Mouse (Mus musculus) kidney, embryonic 14.5 days (tissue): ENCODE data around the gene Efna2. TPM values are rescaled to one million over a fixed set of nuclear protein-coding genes. Genes with fewer than 3 reads are reported as not detected.
"Not testable (repeated sequence)": the region's sequence is repeated elsewhere in the genome, so short reads cannot be mapped to it uniquely, and the experiment has no call there.

Experiments used
- ATAC-seq: fragments of 200-750 bp; cut with Nextera tagmentation; 2 replicates; pipeline ENCODE4 v1.8.0; 2017; ENCODE audit warnings: moderate number of reproducible peaks, mild to moderate bottlenecking, moderate TSS enrichment, moderate library complexity; ENCODE audit not compliant: low FRiP score, low TSS enrichment
- H3K27ac ChIP-seq: fragments of 300-500 bp; sonication (generic); 2 replicates; pipeline ENCODE4 v1.5.1; 2014; ENCODE audit warnings: low read depth, mild to moderate bottlenecking, low read length, moderate library complexity, mixed read lengths
- H3K27me3 ChIP-seq: fragments of 300-500 bp; sonication (generic); 2 replicates; pipeline ENCODE4 v1.6.1; 2014; ENCODE audit warnings: mild to moderate bottlenecking, low read length; ENCODE audit not compliant: control insufficient read depth, insufficient read depth
- H3K36me3 ChIP-seq: fragments of 300-500 bp; sonication (generic); 2 replicates; pipeline ENCODE4 v1.6.1; 2014; ENCODE audit warnings: low read length, mixed read lengths; ENCODE audit not compliant: control insufficient read depth, insufficient read depth
- H3K4me1 ChIP-seq: fragments of 300-500 bp; sonication (generic); 2 replicates; pipeline ENCODE4 v1.6.1; 2014; ENCODE audit warnings: low read length, mixed read lengths; ENCODE audit not compliant: control insufficient read depth, insufficient read depth
- H3K4me2 ChIP-seq: fragments of 300-500 bp; sonication (generic); replicated peaks from 2 replicates; pipeline ENCODE4 v1.6.1; 2014; ENCODE audit warnings: low read depth, mild to moderate bottlenecking, low read length
- H3K4me3 ChIP-seq: fragments of 300-500 bp; sonication (generic); 2 replicates; pipeline ENCODE4 v1.5.1; 2014; ENCODE audit warnings: mild to moderate bottlenecking, low read length
- H3K9ac ChIP-seq: fragments of 300-500 bp; sonication (generic); 2 replicates; pipeline ENCODE4 v1.6.1; 2014; ENCODE audit warnings: low read depth, mild to moderate bottlenecking, low read length, moderate library complexity
- H3K9me3 ChIP-seq: fragments of 300-500 bp; sonication (generic); 2 replicates; pipeline ENCODE4 v1.6.1; 2016; ENCODE audit warnings: low read length; ENCODE audit not compliant: control insufficient read depth
- WGBS: fragments of 180-500 bp; shearing (Covaris S2); extraction: QIAGEN DNeasy Blood & Tissue Kit; methylation state at CpG from one replicate; pipeline ENCODE4 v1.1.7; 2014; 5-methylcytosine and 5-hydroxymethylcytosine counted together
- polyA plus RNA-seq: library from polyadenylated mRNA; unstranded; fragments of >200 nt; fragmentation: Nextera tagmentation; extraction: Ambion mirVana; gene quantifications from 2 replicates; pipeline ENCODE4 v1.2.1, GENCODE M21; 2014

Gene Efna2
- polyA plus RNA-seq, 1 experiment from 2014 or later: 17.3 TPM

DNA sequence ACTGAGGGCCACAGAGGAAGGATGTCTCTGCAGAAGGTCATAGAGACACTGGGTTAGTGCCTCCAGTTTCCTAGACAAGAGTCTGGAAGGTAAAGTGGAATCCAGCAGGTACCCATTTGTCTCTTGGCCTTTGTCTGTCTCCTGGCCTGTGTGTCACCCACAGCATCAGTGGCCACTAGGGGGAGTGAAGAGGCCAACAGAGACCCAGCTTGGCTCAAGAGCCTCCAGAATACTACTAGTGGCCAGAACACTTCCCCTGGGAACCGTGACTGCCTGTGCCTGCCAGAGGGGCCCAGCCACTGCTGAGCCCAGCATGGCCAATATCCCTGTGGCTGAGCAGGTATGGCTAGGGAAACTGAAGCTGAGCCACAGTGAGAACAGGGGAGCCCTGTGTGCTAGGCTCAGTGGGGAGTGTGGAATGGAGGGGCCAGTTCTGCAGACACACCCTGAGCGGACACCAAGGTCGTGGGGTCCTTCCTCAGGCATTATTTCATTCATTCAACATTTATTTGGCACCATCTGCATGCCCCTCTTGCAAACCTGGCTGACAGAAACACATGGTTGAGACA lies 20.2 kb downstream of the Efna2 start:
- no peak overlapping the region for H3K4me2 ChIP-seq
- ATAC-seq: peak; percentile 84
- H3K9me3 ChIP-seq: no peaks in the 10 kb centered on the region
- H3K27ac ChIP-seq: no peak overlapping the region
- H3K9ac ChIP-seq: no peak overlapping the region
- H3K27me3 ChIP-seq: no peaks in the 10 kb centered on the region
- WGBS: 45% methylated on average over 3 of the region's 3 CpGs
- H3K36me3 ChIP-seq: no peaks in the 10 kb centered on the region
- H3K4me3 ChIP-seq: no peak overlapping the region
- H3K4me1 ChIP-seq: peaks cover 8% of the 10 kb centered on the region; the same call in 1 of the 2 replicates

DNA sequence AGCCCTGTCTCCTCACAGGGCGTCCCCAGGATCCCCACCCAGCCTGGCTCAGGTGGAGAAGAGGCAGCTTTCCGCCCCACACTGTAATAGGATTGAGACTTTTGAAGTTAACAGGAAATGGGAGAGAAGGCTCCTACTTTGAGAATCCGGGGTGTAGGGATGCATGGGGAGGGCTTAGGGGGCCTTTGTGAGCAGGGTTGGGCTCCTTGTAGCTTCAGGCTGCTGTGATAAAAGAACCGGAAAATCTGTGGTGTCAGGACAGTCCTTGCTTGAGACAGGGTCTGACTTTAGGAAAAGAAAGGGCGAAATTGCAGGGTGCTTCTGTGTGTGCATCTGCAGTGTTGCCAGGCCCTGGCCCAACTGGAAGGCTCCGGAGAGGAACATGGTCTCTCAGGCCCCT lies 21.2 kb downstream of the Efna2 start:
- 84% methylated on average over 6 of the region's 6 CpGs for WGBS
- peaks cover 8% of the 10 kb centered on the region; the same call in 1 of the 2 replicates for H3K4me1 ChIP-seq
- no peak overlapping the region for H3K4me2 ChIP-seq
- no peaks in the 10 kb centered on the region for H3K9me3 ChIP-seq
- no peak overlapping the region for H3K9ac ChIP-seq
- ATAC-seq: no peak
- H3K27me3 ChIP-seq: no peaks in the 10 kb centered on the region
- no peaks in the 10 kb centered on the region for H3K36me3 ChIP-seq
- no peak overlapping the region for H3K4me3 ChIP-seq
- no peak overlapping the region for H3K27ac ChIP-seq

DNA sequence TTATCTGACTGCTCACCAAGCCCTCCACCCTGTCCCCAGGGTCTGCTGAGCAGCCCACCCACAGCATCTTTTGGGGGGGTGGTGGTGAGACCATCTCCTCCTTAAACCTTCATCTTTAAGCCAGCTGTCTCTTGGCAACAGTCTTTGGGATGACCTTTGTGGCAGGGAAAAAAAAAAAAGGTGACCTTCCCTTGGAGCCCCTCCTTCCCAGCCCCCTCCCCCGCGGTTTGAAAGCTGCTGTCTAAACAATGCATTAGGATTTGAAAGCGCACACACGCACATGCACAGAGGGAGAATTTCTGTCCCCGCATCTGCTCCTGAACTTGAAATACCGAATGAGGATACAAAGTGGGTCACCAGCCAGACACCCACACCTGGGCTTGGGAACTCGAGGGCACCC lies 24.8 kb downstream of the Efna2 start:
- no peaks in the 10 kb centered on the region for H3K9me3 ChIP-seq
- no peak overlapping the region for H3K4me3 ChIP-seq
- H3K4me1 ChIP-seq: 0 out of 2 replicates have a peak, but pooled peaks cover 3% of the 10 kb centered on the region
- 0 out of 2 replicates have a peak overlapping the region, but pooled peaks have one; percentile 7 for H3K9ac ChIP-seq
- no peak for ATAC-seq
- H3K36me3 ChIP-seq: no peaks in the 10 kb centered on the region
- no peaks in the 10 kb centered on the region for H3K27me3 ChIP-seq
- 37% methylated on average over 7 of the region's 7 CpGs for WGBS
- H3K27ac ChIP-seq: no peak overlapping the region
- no peak overlapping the region for H3K4me2 ChIP-seq

DNA sequence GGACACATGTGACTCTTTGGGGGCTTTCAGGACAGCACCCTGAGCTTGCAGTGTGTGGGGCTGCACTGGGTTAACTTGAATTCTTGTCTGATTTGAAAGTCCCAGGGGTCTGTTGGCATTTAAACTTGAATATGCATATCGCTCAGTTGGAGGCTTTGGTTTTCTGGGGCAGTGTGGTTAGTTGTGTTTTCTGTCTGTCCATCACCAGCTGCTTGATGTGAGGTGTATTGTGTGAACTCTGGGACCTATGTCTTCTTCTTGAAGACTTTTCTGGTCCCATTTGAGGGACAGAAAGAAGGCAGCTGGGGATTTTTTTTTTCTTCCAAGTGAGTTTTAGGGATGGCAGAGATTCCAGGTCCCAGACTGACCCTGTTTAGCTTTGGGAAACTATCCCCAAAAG lies 27.9 kb downstream of the Efna2 start:
- H3K9ac ChIP-seq: no peak overlapping the region
- H3K4me2 ChIP-seq: no peak overlapping the region
- H3K4me1 ChIP-seq: 0 out of 2 replicates have a peak, but pooled peaks cover 6% of the 10 kb centered on the region
- ATAC-seq: no peak
- H3K27me3 ChIP-seq: no peaks in the 10 kb centered on the region
- no peak overlapping the region for H3K4me3 ChIP-seq
- H3K36me3 ChIP-seq: no peaks in the 10 kb centered on the region
- no peak overlapping the region for H3K27ac ChIP-seq
- WGBS: 62% methylated on average over 1 of the region's 1 CpGs
- no peaks in the 10 kb centered on the region for H3K9me3 ChIP-seq

DNA sequence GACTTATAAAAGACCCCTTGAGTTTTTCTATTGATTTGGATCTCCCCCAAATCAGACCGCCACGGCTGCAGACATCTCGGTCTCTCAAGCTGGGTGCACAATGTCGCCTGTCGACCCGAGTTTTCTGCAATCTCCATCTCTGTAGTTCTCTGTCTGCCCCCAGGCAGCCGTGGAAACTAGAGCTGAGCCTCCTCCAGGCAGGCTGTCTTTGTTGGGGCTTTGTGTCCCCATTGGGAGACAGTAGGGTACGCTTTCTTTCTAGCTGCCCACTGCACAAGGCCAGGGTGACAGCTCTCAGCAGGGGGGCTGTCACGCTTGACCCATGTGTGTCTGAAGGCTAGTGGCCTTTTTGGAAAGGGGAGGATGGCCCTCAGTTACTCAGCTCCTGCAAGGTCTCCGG lies 28.4 kb downstream of the Efna2 start:
- no peak overlapping the region for H3K27ac ChIP-seq
- WGBS: 67% methylated on average over 10 of the region's 10 CpGs
- H3K27me3 ChIP-seq: no peaks in the 10 kb centered on the region
- H3K36me3 ChIP-seq: no peaks in the 10 kb centered on the region
- H3K9me3 ChIP-seq: no peaks in the 10 kb centered on the region
- ATAC-seq: no peak
- H3K9ac ChIP-seq: no peak overlapping the region
- H3K4me1 ChIP-seq: 0 out of 2 replicates have a peak, but pooled peaks cover 6% of the 10 kb centered on the region
- no peak overlapping the region for H3K4me2 ChIP-seq
- H3K4me3 ChIP-seq: no peak overlapping the region

DNA sequence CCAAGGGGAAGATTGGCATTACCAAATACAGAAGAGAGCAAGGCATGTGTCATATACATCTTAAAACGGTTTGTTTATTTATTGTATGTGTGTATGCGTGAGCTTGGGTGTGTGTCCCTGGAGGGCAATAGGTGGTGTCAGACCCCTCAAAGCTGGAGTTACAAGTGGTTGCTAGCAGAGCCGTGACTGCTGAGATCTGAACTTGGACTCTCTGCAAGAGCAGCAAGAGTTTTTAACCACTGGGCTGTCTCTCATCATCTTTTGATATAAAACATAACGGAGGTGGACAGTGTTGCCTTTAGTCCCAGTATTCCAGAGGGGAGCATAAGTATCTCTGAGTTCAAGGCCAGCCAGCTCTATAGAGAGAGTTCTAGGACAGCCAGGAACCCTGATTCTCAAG lies 29.0 kb downstream of the Efna2 start:
- Histone ChIP-seq H3K4me3 (no peak overlapping the region), H3K36me3 (no peaks in the 10 kb centered on the region), H3K4me1 (0 out of 2 replicates have a peak, but pooled peaks cover 6% of the 10 kb centered on the region), H3K9ac (no peak overlapping the region), H3K9me3 (no peaks in the 10 kb centered on the region), H3K4me2 (no peak overlapping the region), H3K27me3 (no peaks in the 10 kb centered on the region), H3K27ac (no peak overlapping the region)
- ATAC-seq: no peak
- 79% methylated on average over 4 of the region's 4 CpGs for WGBS

DNA sequence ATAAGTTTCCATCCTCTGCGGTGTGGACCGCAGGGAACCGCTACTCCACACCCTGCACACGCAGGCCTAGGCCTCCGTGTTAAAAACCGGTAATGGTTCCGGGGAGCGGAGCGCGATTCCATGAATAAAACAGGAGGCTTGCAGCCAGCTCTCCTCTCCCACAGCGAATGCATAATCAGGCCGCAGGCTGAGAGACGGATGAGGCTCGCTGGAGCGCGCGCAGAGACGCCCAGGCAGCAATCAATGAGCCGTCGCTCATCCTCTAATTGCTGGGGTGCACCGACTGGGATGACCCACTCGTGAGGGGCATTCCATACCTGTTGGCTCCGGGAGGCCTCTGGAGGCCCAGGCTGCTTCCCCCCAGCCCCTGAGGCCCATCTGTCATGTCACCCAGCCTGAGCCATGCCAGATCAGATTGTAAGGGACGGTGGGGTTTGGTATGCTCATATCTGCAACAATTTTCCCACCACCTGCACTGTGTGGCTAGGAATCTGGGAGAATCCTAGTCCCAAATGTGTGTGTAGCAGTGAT lies 29.6 kb downstream of the Efna2 start:
- no peaks in the 10 kb centered on the region for H3K36me3 ChIP-seq
- H3K4me3 ChIP-seq: no peak overlapping the region
- no peaks in the 10 kb centered on the region for H3K9me3 ChIP-seq
- H3K9ac ChIP-seq: no peak overlapping the region
- H3K4me2 ChIP-seq: peak overlapping the region; percentile 8; the same call in 1 of the 2 replicates
- H3K27me3 ChIP-seq: no peaks in the 10 kb centered on the region
- no peak overlapping the region for H3K27ac ChIP-seq
- no peak for ATAC-seq
- 0 out of 2 replicates have a peak, but pooled peaks cover 6% of the 10 kb centered on the region for H3K4me1 ChIP-seq
- 10% methylated on average over 24 of the region's 24 CpGs for WGBS

DNA sequence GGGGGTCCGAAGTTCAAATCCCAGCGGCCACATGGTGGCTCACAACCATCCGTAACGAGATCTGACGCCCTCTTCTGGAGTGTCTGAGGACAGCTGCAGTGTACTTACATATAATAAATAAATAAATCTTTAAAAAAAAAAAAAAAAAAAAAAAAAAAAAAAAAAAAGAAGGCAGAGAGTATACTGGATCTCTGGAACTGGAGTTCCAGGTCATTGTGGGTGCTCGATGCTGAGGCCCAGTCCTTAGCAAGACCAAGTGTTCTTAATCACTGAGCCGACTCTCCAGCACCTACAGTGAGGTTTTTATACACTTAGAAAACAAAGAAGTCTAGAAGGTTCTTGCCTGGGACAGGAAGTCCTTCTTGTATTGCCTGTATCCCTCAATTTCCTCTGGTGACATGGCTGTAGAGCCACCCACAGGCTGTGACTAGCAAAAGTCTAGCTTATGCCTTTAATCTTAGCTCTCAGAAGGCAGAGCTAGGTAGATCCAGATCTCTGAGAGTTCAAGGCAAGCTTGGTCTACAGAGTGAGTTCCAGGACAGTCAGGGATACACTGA lies 32.3 kb downstream of the Efna2 start:
- not testable (repeated sequence) for H3K27me3 ChIP-seq, H3K4me2 ChIP-seq, ATAC-seq, H3K4me3 ChIP-seq, H3K9me3 ChIP-seq, H3K9ac ChIP-seq, H3K36me3 ChIP-seq, H3K4me1 ChIP-seq, H3K27ac ChIP-seq
- WGBS: 76% methylated on average over 7 of the region's 7 CpGs

DNA sequence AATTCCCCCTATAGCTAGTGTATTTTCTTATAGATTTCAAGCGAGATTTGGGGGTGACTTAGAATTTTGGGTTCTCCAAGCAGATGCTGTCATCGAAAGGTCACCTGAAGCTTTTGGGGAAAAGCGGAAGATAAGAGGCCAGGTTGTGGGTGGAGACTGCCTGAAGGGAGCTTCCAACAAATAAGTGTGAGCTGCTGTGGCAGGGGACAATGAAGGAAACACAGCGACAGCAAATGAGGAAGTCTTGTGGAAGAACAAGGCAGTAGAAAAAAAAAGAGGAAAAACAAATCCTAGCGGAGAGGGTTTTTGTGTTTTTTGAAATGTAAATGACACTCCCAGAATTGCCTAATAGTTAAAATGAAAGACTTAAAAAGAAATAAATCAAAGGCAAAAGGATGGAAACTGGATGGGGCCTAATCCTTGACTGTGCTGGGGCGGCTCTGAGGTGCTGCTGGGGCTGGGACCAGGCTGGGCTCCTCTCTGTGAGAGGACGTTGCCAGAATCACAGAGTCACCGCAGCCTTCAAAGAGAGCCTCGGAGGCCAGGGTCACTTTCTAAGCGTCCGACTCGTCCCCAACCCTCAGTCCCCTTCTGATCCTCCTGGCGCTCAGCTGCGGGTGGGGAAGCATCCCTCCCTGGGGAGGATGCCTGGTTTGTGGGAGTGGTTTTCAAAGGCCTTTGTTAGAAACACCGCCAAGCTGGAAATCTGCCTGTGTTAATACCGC lies 35.9 kb downstream of the Efna2 start:
- Histone ChIP-seq H3K4me2 (no peak overlapping the region), H3K4me1 (0 out of 2 replicates have a peak, but pooled peaks cover 2% of the 10 kb centered on the region), H3K4me3 (no peak overlapping the region), H3K36me3 (no peaks in the 10 kb centered on the region), H3K9ac (no peak overlapping the region), H3K27ac (no peak overlapping the region), H3K9me3 (no peaks in the 10 kb centered on the region), H3K27me3 (no peaks in the 10 kb centered on the region)
- 23% methylated on average over 16 of the region's 16 CpGs for WGBS
- ATAC-seq: no peak
